Mouse (Mus musculus) ES-Bruce4 (cell line): ENCODE data around the gene Cpne5. TPM values are rescaled to one million over a fixed set of nuclear protein-coding genes. Genes with fewer than 3 reads are reported as not detected.

Experiments used
- polyA plus RNA-seq: library from polyadenylated mRNA; stranded (reverse); fragments of >200 nt; gene quantifications from 2 replicates; pipeline ENCODE4 v1.2.4, GENCODE M21; 2011; ENCODE audit warnings: low read depth; ENCODE audit not compliant: missing spikeins, insufficient read depth, insufficient read length

The Cpne5 gene
- polyA plus RNA-seq, 1 experiment = 4.4 TPM

Other genes starting within 250 kb of the Cpne5 start
- gene Stk38, start 230.2 kb downstream of the Cpne5 start, polyA plus RNA-seq = 171 TPM in 2 replicates
- gene Srsf3, start 205.5 kb downstream of the Cpne5 start, polyA plus RNA-seq = 541 and 557 TPM in 2 replicates
- gene Cdkn1a, start 147.2 kb downstream of the Cpne5 start, polyA plus RNA-seq = 171 and 178 TPM in 2 replicates
- not detected in 2 replicates for gene Rab44, start 124.0 kb downstream of the Cpne5 start, polyA plus RNA-seq
- 92.7 and 101 TPM in 2 replicates for gene Ppil1, start 26.0 kb upstream of the Cpne5 start, polyA plus RNA-seq
- gene BC004004, start 30.6 kb upstream of the Cpne5 start, polyA plus RNA-seq = 39.5 and 54.0 TPM in 2 replicates
- gene Pi16, start 79.5 kb upstream of the Cpne5 start, polyA plus RNA-seq = 0.39 TPM in 1 of 2 replicates, not detected in the other
- 129 and 134 TPM in 2 replicates for gene Mtch1, start 109.8 kb upstream of the Cpne5 start, polyA plus RNA-seq
- 4.6 and 5.1 TPM in 2 replicates for gene Fgd2, start 122.7 kb upstream of the Cpne5 start, polyA plus RNA-seq